Mouse (Mus musculus) heart, embryonic 16.5 days (tissue): ENCODE measurements at regions not wholly inside any gene's neighbourhood (a gene's known extent, or its start where the extent isn't known, plus 50 kb on each side); places are given as distances from the start of the nearest gene placed in this dataset.

ENCODE experiments used
- ATAC-seq: fragments of 200-750 bp; cut with Nextera tagmentation; replicated peaks from 2 replicates; pipeline ENCODE4 v1.8.0; 2017; ENCODE audit warnings: moderate number of reproducible peaks; ENCODE audit not compliant: insufficient read depth, low FRiP score; ENCODE audit errors: extremely low read depth
- H3K27ac ChIP-seq: fragments of 300-500 bp; sonication (generic); 2 replicates; pipeline ENCODE4 v1.5.1; 2014; ENCODE audit warnings: mild to moderate bottlenecking, low read length, control low read depth, moderate library complexity
- H3K27me3 ChIP-seq: fragments of 300-500 bp; sonication (generic); 2 replicates; pipeline ENCODE4 v1.6.1; 2014; ENCODE audit warnings: low read length, mixed read lengths; ENCODE audit not compliant: control insufficient read depth, insufficient read depth
- H3K36me3 ChIP-seq: fragments of 300-500 bp; sonication (generic); 2 replicates; pipeline ENCODE4 v1.6.1; 2014; ENCODE audit not compliant: control insufficient read depth, insufficient read depth
- H3K4me1 ChIP-seq: fragments of 300-500 bp; sonication (generic); 2 replicates; pipeline ENCODE4 v1.6.1; 2014; ENCODE audit warnings: low read length, mixed read lengths; ENCODE audit not compliant: control insufficient read depth, insufficient read depth
- H3K4me2 ChIP-seq: fragments of 300-500 bp; sonication (generic); 2 replicates; pipeline ENCODE4 v1.6.1; 2014; ENCODE audit warnings: low read depth, mild to moderate bottlenecking, control low read depth, low read length
- H3K4me3 ChIP-seq: fragments of 300-500 bp; sonication (generic); 2 replicates; pipeline ENCODE4 v1.5.1; 2014; ENCODE audit warnings: mild to moderate bottlenecking, control low read depth, low read length
- H3K9ac ChIP-seq: fragments of 300-500 bp; sonication (generic); 2 replicates; pipeline ENCODE4 v1.6.1; 2014; ENCODE audit warnings: low read length, control low read depth
- H3K9me3 ChIP-seq: fragments of 300-500 bp; sonication (generic); replicated peaks from 2 replicates; pipeline ENCODE4 v1.6.1; 2016; ENCODE audit warnings: low read length; ENCODE audit not compliant: control insufficient read depth
- WGBS: fragments of 180-500 bp; shearing (Covaris S2); extraction: QIAGEN DNeasy Blood & Tissue Kit; methylation state at CpG from one replicate; pipeline ENCODE4 v1.1.7; 2014; 5-methylcytosine and 5-hydroxymethylcytosine counted together

GRCm38 (mm10) chr3:8098291-8098690, 1478.0 kb upstream of the 1700008P02Rik start:
- no peak overlapping the region for H3K4me3 ChIP-seq
- H3K9ac ChIP-seq = no peak overlapping the region
- no peaks in the 10 kb centered on the region for H3K27me3 ChIP-seq
- H3K36me3 ChIP-seq = no peaks in the 10 kb centered on the region
- no peaks in the 10 kb centered on the region for H3K9me3 ChIP-seq
- H3K4me1 ChIP-seq = no peaks in the 10 kb centered on the region
- H3K4me2 ChIP-seq = no peak overlapping the region
- H3K27ac ChIP-seq = no peak overlapping the region
- ATAC-seq = no peak
- 73% methylated on average over 1 of the region's 1 CpGs for WGBS

DNA sequence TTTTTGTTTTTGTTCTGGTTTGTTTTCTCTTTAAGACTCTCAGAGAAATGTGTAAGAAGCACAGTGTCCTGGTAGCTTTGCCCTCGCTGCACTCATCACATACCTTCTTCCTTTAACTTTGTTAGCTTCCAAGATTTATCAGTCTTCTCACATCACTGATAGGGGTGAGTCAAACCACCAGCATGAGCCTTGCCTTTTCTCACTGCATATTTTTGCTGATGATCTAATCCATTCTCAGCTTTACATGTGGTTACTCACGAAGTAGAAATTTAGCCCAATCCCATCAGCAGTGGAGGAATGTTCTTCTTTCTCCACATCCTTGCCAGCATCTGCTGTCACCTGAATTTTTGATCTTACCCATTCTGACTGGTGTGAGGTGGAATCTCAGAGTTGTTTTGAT, 1464.5 kb upstream of the 1700008P02Rik start:
- no peaks in the 10 kb centered on the region for H3K27me3 ChIP-seq
- H3K36me3 ChIP-seq = no peaks in the 10 kb centered on the region
- ATAC-seq = no peak
- 46% methylated on average over 2 of the region's 2 CpGs for WGBS
- no peaks in the 10 kb centered on the region for H3K4me1 ChIP-seq
- no peak overlapping the region for H3K9ac ChIP-seq
- H3K27ac ChIP-seq = no peak overlapping the region
- no peaks in the 10 kb centered on the region for H3K9me3 ChIP-seq
- no peak overlapping the region for H3K4me3 ChIP-seq
- H3K4me2 ChIP-seq = no peak overlapping the region

GRCm38 (mm10) chr3:8053711-8054110, 1433.5 kb upstream of the 1700008P02Rik start:
- Histone ChIP-seq H3K36me3 (no peaks in the 10 kb centered on the region), H3K4me2 (no peak overlapping the region), H3K9ac (no peak overlapping the region), H3K4me1 (no peaks in the 10 kb centered on the region), H3K27me3 (no peaks in the 10 kb centered on the region), H3K27ac (no peak overlapping the region), H3K9me3 (no peaks in the 10 kb centered on the region), H3K4me3 (no peak overlapping the region)
- ATAC-seq = no peak

- Histone ChIP-seq H3K4me2 (no peak overlapping the region), H3K4me1 (no peaks in the 10 kb centered on the region), H3K4me3 (no peak overlapping the region), H3K9ac (no peak overlapping the region), H3K36me3 (no peaks in the 10 kb centered on the region), H3K27ac (no peak overlapping the region), H3K9me3 (no peaks in the 10 kb centered on the region), H3K27me3 (no peaks in the 10 kb centered on the region)
- no peak for ATAC-seq
- 73% methylated on average over 4 of the region's 4 CpGs for WGBS
These were observed 1430.9 kb upstream of the 1700008P02Rik start for GRCm38 (mm10) chr3:8051167-8051566.

DNA sequence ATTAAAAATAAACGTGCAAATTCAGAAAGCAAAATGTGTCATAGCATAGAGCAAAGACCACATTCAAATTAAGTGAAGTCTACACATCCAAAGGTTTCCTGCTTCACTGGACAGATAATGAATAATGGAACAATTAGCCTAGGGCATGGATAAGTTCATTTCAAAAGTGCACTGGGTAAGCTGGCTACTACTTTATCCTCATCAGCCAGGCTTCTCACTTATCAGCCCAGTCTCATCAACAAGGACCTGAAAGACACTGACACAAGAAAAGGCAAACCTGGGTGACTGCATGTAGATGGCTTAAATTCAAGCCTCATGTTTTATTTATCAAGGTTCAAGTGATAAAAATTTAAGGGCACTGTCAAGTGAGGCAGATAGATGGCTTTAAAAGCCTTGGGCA, 1429.5 kb upstream of the 1700008P02Rik start:
- no peaks in the 10 kb centered on the region for H3K9me3 ChIP-seq
- no peaks in the 10 kb centered on the region for H3K36me3 ChIP-seq
- no peak for ATAC-seq
- no peak overlapping the region for H3K27ac ChIP-seq
- H3K27me3 ChIP-seq = no peaks in the 10 kb centered on the region
- H3K9ac ChIP-seq = no peak overlapping the region
- H3K4me1 ChIP-seq = no peaks in the 10 kb centered on the region
- 78% methylated on average over 1 of the region's 1 CpGs for WGBS
- no peak overlapping the region for H3K4me2 ChIP-seq
- H3K4me3 ChIP-seq = no peak overlapping the region

GRCm38 (mm10) chr3:8046348-8046747, 1426.1 kb upstream of the 1700008P02Rik start:
- H3K4me3 ChIP-seq = no peak overlapping the region
- H3K27ac ChIP-seq = no peak overlapping the region
- H3K36me3 ChIP-seq = no peaks in the 10 kb centered on the region
- no peak overlapping the region for H3K9ac ChIP-seq
- ATAC-seq = no peak
- no peaks in the 10 kb centered on the region for H3K9me3 ChIP-seq
- no peaks in the 10 kb centered on the region for H3K27me3 ChIP-seq
- H3K4me1 ChIP-seq = no peaks in the 10 kb centered on the region
- H3K4me2 ChIP-seq = no peak overlapping the region
- 45% methylated on average over 3 of the region's 3 CpGs for WGBS

DNA sequence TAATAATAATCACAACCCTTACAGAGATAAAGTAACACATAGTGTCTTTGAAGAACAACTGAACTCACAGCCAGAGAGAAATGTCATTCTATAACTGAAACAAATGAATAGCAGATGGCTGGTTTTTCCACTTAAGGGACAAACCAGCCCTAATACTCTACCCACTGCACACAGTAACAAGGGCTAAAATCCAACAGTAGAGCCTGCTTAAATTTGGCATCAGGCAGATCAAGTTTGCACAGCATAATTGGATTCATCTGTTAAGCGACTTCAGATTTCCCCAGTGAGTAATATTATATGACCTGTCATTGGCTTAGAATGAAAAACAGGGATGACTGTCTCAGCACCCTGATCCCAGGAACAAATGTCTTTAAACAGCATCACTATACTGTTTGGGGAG, 1416.5 kb upstream of the 1700008P02Rik start:
- H3K27me3 ChIP-seq = no peaks in the 10 kb centered on the region
- ATAC-seq = no peak
- no peaks in the 10 kb centered on the region for H3K9me3 ChIP-seq
- 80% methylated on average over 1 of the region's 1 CpGs for WGBS
- H3K36me3 ChIP-seq = no peaks in the 10 kb centered on the region
- no peak overlapping the region for H3K4me2 ChIP-seq
- no peak overlapping the region for H3K9ac ChIP-seq
- H3K4me1 ChIP-seq = no peaks in the 10 kb centered on the region
- no peak overlapping the region for H3K27ac ChIP-seq
- no peak overlapping the region for H3K4me3 ChIP-seq

DNA sequence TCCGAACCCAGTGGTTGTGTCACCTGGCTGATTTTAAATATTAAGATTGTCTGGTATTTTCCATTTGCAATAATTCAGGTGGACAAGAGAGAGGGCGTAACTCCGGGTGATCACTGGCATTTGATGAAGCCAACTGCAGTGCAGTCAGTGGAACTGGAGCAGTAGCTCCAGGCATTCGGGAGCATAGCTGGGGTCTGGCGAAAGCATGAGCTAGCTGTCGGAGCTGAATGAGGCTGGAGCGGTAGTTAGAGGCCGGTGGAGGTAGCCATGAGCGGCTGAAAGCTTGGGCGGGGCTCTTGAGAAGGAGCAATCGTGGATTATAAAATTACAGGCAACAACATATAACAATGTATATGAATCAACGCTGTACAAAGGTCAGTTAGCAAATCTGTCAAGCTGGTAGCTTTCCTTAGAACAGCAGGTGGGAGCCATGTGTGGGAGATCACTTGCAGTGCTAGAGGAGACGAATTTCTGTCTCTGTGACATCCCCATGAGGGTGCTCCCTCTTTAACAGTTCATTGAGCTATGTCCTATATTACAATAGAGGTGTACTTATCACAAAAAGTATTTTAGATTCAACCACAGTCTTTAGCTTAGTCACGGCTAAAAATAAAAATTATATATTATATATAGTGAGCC, 1415.0 kb upstream of the 1700008P02Rik start:
- H3K9me3 ChIP-seq = no peaks in the 10 kb centered on the region
- no peak overlapping the region for H3K4me2 ChIP-seq
- H3K9ac ChIP-seq = no peak overlapping the region
- no peak overlapping the region for H3K4me3 ChIP-seq
- no peaks in the 10 kb centered on the region for H3K36me3 ChIP-seq
- ATAC-seq = no peak
- no peaks in the 10 kb centered on the region for H3K4me1 ChIP-seq
- H3K27ac ChIP-seq = no peak overlapping the region
- 76% methylated on average over 14 of the region's 14 CpGs for WGBS
- H3K27me3 ChIP-seq = no peaks in the 10 kb centered on the region

DNA sequence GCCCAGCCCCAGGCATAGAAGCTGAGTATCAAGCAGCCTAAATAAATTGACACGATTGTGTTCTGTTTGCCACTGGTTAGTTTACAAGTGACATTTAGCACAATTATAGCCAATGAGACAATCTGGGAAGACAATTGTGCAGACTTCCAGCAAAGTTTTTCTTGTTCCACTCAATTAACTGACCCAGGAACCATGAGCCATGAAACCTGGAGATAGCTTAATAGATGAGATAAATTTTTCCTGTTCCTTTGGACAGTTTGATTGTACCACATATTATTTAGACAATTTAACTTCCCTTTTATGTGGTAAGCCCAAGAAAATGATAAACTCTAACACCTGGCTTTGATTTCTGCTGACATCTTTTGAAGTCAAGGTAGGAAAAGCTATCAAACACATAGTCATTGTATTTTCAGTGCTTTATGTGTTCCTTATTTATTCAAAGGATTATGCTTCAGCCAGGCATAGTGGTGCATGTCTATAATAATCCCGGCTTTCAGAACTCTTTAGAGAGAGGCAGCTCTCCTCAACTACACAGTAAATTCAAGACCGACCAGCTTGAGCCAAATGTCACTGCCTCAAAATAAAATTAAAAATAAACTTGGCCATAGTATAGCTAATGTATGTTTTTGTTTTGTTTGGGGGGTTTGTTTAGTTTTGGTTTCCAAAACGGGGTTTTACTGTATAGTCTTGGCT, 1406.2 kb upstream of the 1700008P02Rik start:
- 65% methylated on average over 4 of the region's 4 CpGs for WGBS
- no peak overlapping the region for H3K4me2 ChIP-seq
- no peak overlapping the region for H3K27ac ChIP-seq
- H3K4me3 ChIP-seq = no peak overlapping the region
- H3K9ac ChIP-seq = no peak overlapping the region
- no peaks in the 10 kb centered on the region for H3K36me3 ChIP-seq
- no peaks in the 10 kb centered on the region for H3K27me3 ChIP-seq
- H3K4me1 ChIP-seq = no peaks in the 10 kb centered on the region
- no peak for ATAC-seq
- no peaks in the 10 kb centered on the region for H3K9me3 ChIP-seq
